Mouse (Mus musculus) G1E (cell line): ENCODE measurements around the gene Llph.

Source experiments
- CTCF ChIP-seq: IDR thresholded peaks from 2 replicates; pipeline ENCODE4 v1.5.1; 2012; ENCODE audit warnings: low read depth, low read length, inconsistent platforms, mixed read lengths
- GATA1 ChIP-seq: IDR thresholded peaks from 2 replicates; pipeline ENCODE4 v1.6.1; 2012; ENCODE audit warnings: borderline replicate concordance, low read length, inconsistent platforms, mixed read lengths
- POLR2AphosphoS5 ChIP-seq: IDR thresholded peaks from 2 replicates; pipeline ENCODE4 v1.6.1; 2012; ENCODE audit warnings: low read depth, low read length, inconsistent platforms; ENCODE audit not compliant: insufficient replicate concordance
- TAL1 ChIP-seq: conservative IDR thresholded peaks from 2 replicates; pipeline ENCODE4 v1.6.1; 2012; ENCODE audit warnings: low read depth, low read length, inconsistent platforms, mixed read lengths

- no peak for TF ChIP-seq POLR2AphosphoS5
- TF ChIP-seq CTCF = no peak
- TF ChIP-seq GATA1 = no peak
- TF ChIP-seq TAL1 = no peak
Measured at GRCm38 (mm10) chr10:120280375-120280774, 53.5 kb downstream of the Llph start.
